Mouse (Mus musculus) E14TG2a.4 (cell line): Measurements from ENCODE around the gene Xntrpc.

Experiments
- CTCF ChIP-seq: conservative IDR thresholded peaks from 2 replicates; pipeline ENCODE4 v1.5.1; 2014; ENCODE audit warnings: low read length
- POU5F1 ChIP-seq: IDR thresholded peaks from 2 replicates; pipeline ENCODE4 v1.6.1; 2014; ENCODE audit warnings: low read length, borderline replicate concordance

DNA sequence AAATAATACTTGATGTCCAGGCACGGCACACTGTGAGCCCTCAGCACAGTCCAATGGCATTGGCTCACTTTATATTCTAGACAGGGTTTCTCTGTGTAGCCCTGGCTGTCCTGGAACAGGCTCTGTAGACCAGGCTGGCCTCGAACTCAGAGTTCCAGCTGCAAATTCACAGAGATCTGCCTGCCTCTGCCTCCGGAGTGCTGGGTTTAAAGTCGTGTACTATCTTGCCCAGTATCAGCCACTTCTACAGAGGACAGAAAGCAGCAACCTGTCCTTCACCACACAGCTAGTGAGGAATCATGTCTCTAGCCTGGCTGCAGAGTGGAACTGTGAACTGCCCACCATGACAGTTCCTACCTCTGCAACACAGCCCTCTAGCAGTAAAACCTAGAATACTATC, 44.2 kb downstream of the Xntrpc start:
- TF ChIP-seq CTCF = no peak
- no peak for TF ChIP-seq POU5F1
